Mouse (Mus musculus): ENCODE results near the gene Ufc1.

The Ufc1 gene

GRCm38 (mm10) chr1:171269848-171270572 lies 24.8 kb downstream of the Ufc1 start, which contains the start of gene B4galt3:
TSS of gene B4galt3 (plus strand) at chr1:171270328.
- DNase-seq, result peak; percentile 97 to 98

DNA sequence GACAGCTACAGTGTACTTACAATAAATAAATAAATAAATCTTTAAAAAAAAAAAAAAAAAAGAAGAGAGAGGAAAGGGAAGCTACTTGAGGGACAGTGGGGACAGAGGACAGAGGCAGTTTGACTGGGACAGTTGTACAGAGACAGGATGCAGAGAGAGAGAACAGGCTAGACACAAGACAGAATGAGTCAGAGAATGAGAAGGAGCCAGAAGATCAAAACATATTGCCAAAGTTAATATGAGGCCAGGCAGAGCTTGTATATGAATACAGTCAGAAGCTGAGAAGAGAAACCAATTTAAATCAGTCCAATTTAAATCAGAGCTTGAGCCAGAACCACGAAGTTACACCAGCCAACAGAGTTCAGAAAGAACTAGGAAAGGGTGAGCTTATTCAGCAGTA lies 26.5 kb downstream of the Ufc1 start:
- DNase-seq, result no peak

GRCm38 (mm10) chr1:171265971-171266744 lies 28.7 kb downstream of the Ufc1 start:
- DNase-seq, result no peak

- peak in 1 of 2 experiments; percentile 40 for DNase-seq
Measured at GRCm38 (mm10) chr1:171263666-171264461, 31.0 kb downstream of the Ufc1 start.

- DNase-seq, result peak; percentile 61 to 64
Measured at GRCm38 (mm10) chr1:171263185-171263611, 31.6 kb downstream of the Ufc1 start.

- DNase-seq, result peak; percentile 77 to 82
Measured at GRCm38 (mm10) chr1:171262594-171263130, 32.2 kb downstream of the Ufc1 start.

DNA sequence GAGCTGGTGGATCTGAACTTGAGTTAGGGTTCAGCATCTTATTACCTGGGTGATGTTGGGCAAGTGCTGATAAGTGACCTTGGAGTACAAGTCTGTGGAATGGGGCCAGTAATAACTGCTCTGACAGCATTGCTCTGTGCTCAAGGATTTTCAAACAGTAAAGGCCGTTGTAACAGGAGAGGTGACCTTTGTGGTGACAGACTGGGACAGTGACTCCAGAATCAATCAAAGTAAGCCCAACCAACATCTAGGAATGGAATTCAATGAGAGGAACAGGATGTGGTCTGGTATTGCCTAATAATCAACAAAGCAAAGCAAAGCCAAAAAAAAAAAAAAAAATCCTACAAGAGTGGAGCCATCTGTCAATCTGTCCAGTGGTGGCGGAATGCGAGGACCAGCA lies 34.5 kb downstream of the Ufc1 start:
- no peak for DNase-seq

DNA sequence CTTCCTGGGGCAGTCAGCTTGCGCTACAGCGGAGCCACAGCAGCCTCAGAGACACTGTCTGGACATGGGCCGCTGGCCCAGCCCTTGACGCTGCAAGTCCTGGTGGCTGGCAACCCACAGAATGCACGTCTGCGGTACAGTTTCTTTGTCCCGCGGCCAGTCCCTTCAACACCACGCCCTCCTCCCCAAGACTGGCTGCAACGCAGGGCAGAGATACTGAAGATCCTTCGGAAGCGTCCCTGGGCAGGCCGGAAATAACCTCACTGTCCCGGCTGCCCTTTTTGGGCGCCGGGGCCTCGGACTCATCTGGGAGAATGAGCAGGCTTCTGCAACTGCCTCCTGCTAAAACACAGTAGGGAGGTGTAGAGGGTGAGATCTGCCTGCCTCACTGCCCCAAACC lies 35.9 kb downstream of the Ufc1 start:
- DNase-seq, result no peak

DNA sequence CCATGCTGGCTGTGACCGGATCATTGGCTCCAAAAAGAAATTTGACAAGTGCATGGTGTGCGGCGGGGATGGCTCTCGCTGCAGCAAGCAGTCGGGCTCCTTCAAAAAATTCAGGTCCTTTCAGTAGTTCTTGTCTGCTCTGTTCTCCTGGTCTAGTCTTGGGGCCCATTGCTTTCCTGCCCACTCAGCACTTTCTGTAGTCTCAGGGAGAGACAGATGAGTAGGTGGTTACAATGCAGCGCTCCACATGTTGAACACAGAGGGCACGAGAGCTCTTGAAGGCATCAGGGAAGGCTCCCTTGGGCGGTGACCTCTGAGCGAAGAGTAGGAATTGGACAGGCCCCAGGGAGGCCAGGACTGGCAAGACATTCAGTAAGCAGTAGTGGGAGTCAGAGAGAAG lies 37.0 kb downstream of the Ufc1 start:
- no peak for DNase-seq

- DNase-seq, result peak in 1 of 2 experiments; percentile 82
Measured at GRCm38 (mm10) chr1:171256937-171257548, 37.8 kb downstream of the Ufc1 start.

- peak; percentile 66 to 84 for DNase-seq
Measured at GRCm38 (mm10) chr1:171256095-171256818, 38.6 kb downstream of the Ufc1 start.

GRCm38 (mm10) chr1:171252415-171252814 lies 42.4 kb downstream of the Ufc1 start:
- DNase-seq, result no peak

- peak; percentile 65 to 72 for DNase-seq
Measured at GRCm38 (mm10) chr1:171251594-171252324, 43.1 kb downstream of the Ufc1 start.

DNA sequence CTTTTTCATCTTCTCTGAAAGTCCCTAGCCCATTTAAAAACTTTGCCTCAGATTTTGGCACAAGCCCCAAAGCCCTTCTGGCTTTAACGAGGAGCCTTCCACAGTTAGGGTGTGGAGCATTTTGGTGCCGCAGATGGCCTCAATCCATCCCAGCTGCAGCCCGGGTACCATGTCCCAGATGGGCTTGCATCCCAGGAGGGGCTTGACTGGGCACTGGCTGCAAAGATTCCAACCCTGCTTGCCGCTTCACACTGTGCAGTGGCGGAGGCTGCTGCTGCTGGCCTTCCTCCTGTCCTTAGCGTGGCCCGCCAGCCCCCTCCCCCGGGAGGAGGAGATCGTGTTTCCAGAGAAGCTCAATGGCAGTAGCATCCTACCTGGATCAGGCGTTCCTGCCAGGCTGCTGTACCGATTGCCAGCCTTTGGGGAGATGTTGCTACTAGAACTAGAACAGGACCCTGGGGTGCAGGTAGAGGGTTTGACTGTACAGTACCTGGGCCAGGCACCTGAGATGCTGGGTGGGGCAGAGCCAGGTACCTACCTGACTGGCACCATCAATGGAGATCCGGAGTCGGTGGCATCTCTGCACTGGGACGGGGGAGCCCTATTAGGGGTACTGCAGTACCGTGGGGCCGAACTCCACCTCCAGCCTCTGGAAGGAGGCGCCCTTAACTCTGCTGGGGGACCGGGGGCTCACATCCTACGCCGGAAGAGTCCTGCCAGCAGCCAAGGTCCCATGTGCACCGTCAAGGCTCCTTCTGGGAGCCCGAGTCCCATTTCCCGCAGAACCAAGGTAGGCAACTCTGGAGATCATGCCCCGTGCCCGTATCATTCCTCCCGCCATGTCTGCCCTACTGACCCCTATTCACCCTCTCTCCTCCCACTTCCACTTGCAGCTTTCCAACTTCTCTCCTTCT lies 43.9 kb downstream of the Ufc1 start, which contains the start of gene Ndufs2:
Gene Ndufs2, minus strand, starts transcription at position 709 of the 914 bp plus-strand sequence.
- no peak for DNase-seq

DNA sequence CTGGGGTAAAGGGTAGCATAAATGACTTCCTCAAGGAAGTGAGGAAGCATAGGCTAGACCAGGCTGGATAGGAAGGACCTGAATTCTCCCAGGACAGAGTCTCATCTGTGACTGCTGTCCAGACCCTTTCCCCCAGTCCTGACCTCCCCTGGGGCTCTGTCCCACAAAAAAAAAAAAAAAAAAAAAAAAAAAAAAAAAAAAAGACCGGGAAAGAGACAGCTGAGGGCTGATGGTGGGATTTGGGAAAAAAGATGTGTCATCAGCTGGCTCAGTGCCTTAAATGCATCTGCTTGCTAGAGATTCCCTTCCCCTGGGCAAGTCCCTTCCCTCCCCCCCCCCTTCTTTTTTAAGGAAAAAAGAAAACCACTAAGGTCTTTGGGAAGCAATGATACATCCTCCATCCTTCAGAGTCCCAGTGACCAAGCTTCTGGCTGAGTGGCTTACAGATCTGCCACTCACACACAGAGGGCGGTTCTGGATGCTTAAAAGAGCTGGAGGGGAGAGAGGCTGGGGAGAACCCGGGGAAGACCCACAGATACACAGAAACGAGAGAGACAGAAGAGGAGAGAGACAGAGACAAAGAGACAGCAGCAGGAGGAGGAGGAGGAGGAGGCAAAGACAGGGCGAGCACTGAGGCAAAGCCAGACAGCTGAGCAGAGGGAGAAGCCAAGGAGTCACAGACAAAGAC lies 44.8 kb downstream of the Ufc1 start, which contains the start of gene Adamts4:
Gene Adamts4, plus strand, starts transcription at position 509 of the 688 bp plus-strand sequence.
- DNase-seq, result peak; percentile 61 to 63

DNA sequence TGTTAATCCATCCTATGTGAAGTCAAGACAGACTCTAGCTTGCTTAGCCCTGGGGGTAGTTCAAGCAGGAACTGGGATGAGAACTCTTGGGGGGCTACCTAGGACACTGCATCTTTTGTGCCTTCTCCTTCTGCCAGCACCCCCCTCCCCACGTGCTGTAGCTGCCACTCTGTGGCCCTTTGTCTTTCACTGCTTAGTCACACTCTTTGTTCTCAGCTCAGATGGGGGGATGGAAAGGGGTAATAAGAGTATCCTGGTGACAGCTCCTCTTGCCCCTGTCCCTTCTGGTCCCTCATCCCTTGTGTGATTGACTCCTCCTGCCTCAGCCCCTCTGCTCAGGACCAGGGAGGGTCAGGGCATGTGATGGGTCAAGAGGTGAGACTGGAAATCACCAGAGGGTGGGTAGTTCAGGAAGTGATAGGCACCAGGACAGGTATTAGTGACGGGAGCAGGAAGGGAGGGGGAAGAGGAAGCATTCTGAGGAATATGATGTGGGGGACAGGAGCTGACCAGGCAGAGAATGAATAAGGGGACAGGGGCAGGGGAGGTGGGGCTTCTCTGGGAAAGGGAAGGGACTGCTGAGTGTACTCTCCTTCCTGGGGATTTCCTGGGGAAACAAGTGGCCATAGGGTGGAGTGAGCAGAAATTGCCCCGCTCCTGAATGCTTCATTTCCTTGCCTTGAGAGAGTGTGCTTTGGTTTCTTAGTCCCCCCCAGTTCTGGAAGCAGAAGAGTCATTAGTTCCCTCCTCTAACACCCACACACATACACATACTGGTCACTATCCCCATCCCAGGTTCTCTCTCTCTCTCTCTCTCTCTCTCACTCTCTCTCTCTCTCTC lies 46.2 kb downstream of the Ufc1 start:
- DNase-seq, result peak in 1 of 2 experiments; percentile 18

- peak in 1 of 2 experiments; percentile 30 for DNase-seq
Measured at GRCm38 (mm10) chr1:171247916-171248315, 46.9 kb downstream of the Ufc1 start.

DNA sequence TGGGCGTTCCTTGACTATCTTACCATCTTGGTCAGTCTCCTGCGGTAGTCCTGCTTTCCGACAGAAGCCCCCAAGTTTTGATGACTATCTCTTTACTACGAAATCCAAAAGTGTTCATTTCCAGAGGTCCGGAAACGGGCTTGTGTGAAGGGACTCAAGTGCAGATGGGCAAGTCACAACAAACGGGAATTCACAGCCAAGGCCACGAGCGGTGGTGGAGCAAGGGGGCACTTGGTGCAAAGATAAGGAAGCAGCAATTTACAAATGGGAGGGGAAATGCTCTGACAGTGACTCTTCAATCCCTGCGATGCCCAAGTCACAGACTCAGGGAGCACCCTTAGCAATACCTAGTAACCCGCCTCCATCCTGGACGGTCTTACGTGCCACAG lies 47.4 kb downstream of the Ufc1 start:
- DNase-seq, result no peak
